Mouse (Mus musculus): ENCODE data around the gene Rabggtb.

Gene Rabggtb

GRCm38 (mm10) chr3:153921147-153921910, 8.5 kb upstream of the Rabggtb start:
- ATAC-seq (ENCODE audit: insufficient number of reproducible peaks, low FRiP score, low TSS enrichment), result no peak

- no peak for ATAC-seq (ENCODE audit: insufficient number of reproducible peaks, low FRiP score, low TSS enrichment)
These were observed 4.4 kb upstream of the Rabggtb start for GRCm38 (mm10) chr3:153917200-153917599.

- no peak for ATAC-seq (ENCODE audit: insufficient number of reproducible peaks, low FRiP score, low TSS enrichment)
These were observed 868 bp upstream of the Rabggtb start for GRCm38 (mm10) chr3:153913510-153914243.

GRCm38 (mm10) chr3:153911882-153912440, 848 bp downstream of the Rabggtb start:
- ATAC-seq (ENCODE audit: insufficient number of reproducible peaks, low FRiP score, low TSS enrichment), result no peak

- ATAC-seq (ENCODE audit: insufficient number of reproducible peaks, low FRiP score, low TSS enrichment), result no peak
These were observed 1.5 kb downstream of the Rabggtb start for GRCm38 (mm10) chr3:153911197-153911881.

GRCm38 (mm10) chr3:153910489-153910888, 2.3 kb downstream of the Rabggtb start:
- no peak for ATAC-seq (ENCODE audit: insufficient number of reproducible peaks, low FRiP score, low TSS enrichment)

GRCm38 (mm10) chr3:153908919-153909318, 3.9 kb downstream of the Rabggtb start:
- ATAC-seq (ENCODE audit: insufficient number of reproducible peaks, low FRiP score, low TSS enrichment), result no peak

- ATAC-seq (ENCODE audit: insufficient number of reproducible peaks, low FRiP score, low TSS enrichment), result no peak
These were observed 6.5 kb downstream of the Rabggtb start, which contains the start of gene Msh4 for GRCm38 (mm10) chr3:153906136-153906871. Msh4 (minus strand) TSS chr3:153906138.

GRCm38 (mm10) chr3:153905251-153906135, 7.3 kb downstream of the Rabggtb start:
- ATAC-seq (ENCODE audit: insufficient number of reproducible peaks, low FRiP score, low TSS enrichment), result no peak

GRCm38 (mm10) chr3:153904586-153904985, 8.2 kb downstream of the Rabggtb start:
- peak; percentile 64; the same call in 1 of the 2 replicates for ATAC-seq (ENCODE audit: insufficient number of reproducible peaks, low FRiP score, low TSS enrichment)

GRCm38 (mm10) chr3:153902595-153902994, 10.2 kb downstream of the Rabggtb start:
- no peak for ATAC-seq (ENCODE audit: insufficient number of reproducible peaks, low FRiP score, low TSS enrichment)

GRCm38 (mm10) chr3:153901904-153902303, 10.9 kb downstream of the Rabggtb start:
- ATAC-seq (ENCODE audit: insufficient number of reproducible peaks, low FRiP score, low TSS enrichment), result no peak

- ATAC-seq (ENCODE audit: insufficient number of reproducible peaks, low FRiP score, low TSS enrichment), result no peak
These were observed 15.6 kb downstream of the Rabggtb start for GRCm38 (mm10) chr3:153897216-153897615.

GRCm38 (mm10) chr3:153895454-153895853, 17.4 kb downstream of the Rabggtb start:
- no peak for ATAC-seq (ENCODE audit: insufficient number of reproducible peaks, low FRiP score, low TSS enrichment)

- ATAC-seq (ENCODE audit: insufficient number of reproducible peaks, low FRiP score, low TSS enrichment), result no peak
These were observed 23.5 kb downstream of the Rabggtb start for GRCm38 (mm10) chr3:153889188-153889781.

GRCm38 (mm10) chr3:153888141-153888540, 24.7 kb downstream of the Rabggtb start:
- ATAC-seq (ENCODE audit: insufficient number of reproducible peaks, low FRiP score, low TSS enrichment), result no peak

- no peak for ATAC-seq (ENCODE audit: insufficient number of reproducible peaks, low FRiP score, low TSS enrichment)
These were observed 26.5 kb downstream of the Rabggtb start for GRCm38 (mm10) chr3:153886296-153886695.

GRCm38 (mm10) chr3:153871396-153871795, 41.4 kb downstream of the Rabggtb start:
- ATAC-seq (ENCODE audit: insufficient number of reproducible peaks, low FRiP score, low TSS enrichment), result no peak

Measured in cerebellum, adult (tissue).